Mouse (Mus musculus) Patski (cell line): Measurements from ENCODE around the gene Ralgds. TPM values are rescaled to one million over a fixed set of nuclear protein-coding genes. Genes with fewer than 3 reads are reported as not detected.
A peak's percentile ranks its signal among the peaks of the same experiment; 100 is the strongest.

Source experiments
- ATAC-seq: fragments of 100-300 bp; one replicate; pipeline ENCODE4 v1.8.0; 2021
- CTCF ChIA-PET: fragments of 350-600 bp; sonication (Branson Sonifier 250); formaldehyde crosslinking; loops from one replicate; lab custom pipeline; 2022; ENCODE audit warnings: inconsistent platforms; lab: Charles Lee
- POLR2A ChIA-PET: fragments of 350-600 bp; sonication (Branson Sonifier 250); formaldehyde crosslinking; loops from one replicate; lab custom pipeline; 2022; ENCODE audit warnings: antibody characterized with exemption, inconsistent platforms; lab: Charles Lee
- DNase-seq: peaks from one replicate; pipeline ENCODE4 v3.0.0-alpha.2; 2011; ENCODE audit warnings: low read depth, low spot score
- H3K27me3 ChIP-seq: fragments of 371-371 bp; one replicate; pipeline ENCODE4 v1.5.1; 2021
- CTCF ChIP-seq: fragments of 100-300 bp; IDR thresholded peaks from one replicate; pipeline ENCODE4 v1.5.1; 2021
- in situ Hi-C: fragments of 300-500 bp; cut with MboI; formaldehyde crosslinking; loops from 3 replicates; pipeline ENCODE4 v1.11.1; 2018; ENCODE audit warnings: low pct_unique_long_range_greater_than_20kb, mixed read lengths
- polyA plus RNA-seq: library from polyadenylated mRNA; unstranded; gene quantifications from one replicate; pipeline ENCODE4 v1.2.3, GENCODE M21; 2021

Gene Ralgds
- polyA plus RNA-seq, 1 experiment from 2014 or later = 45.5 TPM

GRCm38 (mm10) chr2:28479208-28480204, 33.4 kb upstream of the Ralgds start:
- ATAC-seq (no peak), DNase-seq (no peak)
- CTCF ChIA-PET = interaction anchor here (1.4 kb wide), 1 partner anchor 33 kb away, joined by 3 read pairs; the partner anchor contains the start of gene Ralgds
- H3K27me3 ChIP-seq = peaks cover 3% of the 10 kb centered on the region
- in situ Hi-C loops = no loop called here
- no peak for TF ChIP-seq CTCF
- POLR2A ChIA-PET = interaction anchor here (0.6 kb wide), 1 partner anchor 173 kb away, joined by 7 read pairs; no protein-coding TSS in a partner anchor

GRCm38 (mm10) chr2:28483861-28484260, 29.1 kb upstream of the Ralgds start:
- H3K27me3 ChIP-seq = peaks cover 3% of the 10 kb centered on the region
- DNase-seq (no peak), ATAC-seq (no peak)
- TF ChIP-seq CTCF = no peak
- ChIA-PET CTCF (interaction anchor here (0.9 kb wide), 1 partner anchor 25 kb away, joined by 3 read pairs; no protein-coding TSS in a partner anchor), POLR2A (no interaction called here)
- in situ Hi-C loops = no loop called here

DNA sequence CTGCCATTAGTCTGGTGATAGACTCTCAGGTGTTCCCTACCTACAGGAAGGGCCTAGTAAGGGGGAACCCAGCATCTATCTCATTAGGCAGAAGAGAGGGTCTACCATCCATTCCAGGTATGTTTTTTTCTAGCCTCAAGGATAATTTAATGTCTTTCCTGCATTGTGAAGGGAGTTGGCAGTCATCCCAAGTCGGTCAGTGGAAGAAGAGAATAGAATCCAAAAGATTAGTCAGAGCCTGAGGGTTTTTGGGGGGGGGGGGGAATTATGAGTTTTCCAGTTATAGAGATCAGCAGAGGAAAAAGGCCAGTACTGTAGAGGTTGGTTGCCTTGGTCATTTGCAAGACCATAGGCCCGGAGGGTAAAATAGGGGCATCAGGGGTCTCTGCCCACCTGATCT, 18.4 kb upstream of the Ralgds start:
- TF ChIP-seq CTCF = no peak
- peak; percentile 34 for DNase-seq

DNA sequence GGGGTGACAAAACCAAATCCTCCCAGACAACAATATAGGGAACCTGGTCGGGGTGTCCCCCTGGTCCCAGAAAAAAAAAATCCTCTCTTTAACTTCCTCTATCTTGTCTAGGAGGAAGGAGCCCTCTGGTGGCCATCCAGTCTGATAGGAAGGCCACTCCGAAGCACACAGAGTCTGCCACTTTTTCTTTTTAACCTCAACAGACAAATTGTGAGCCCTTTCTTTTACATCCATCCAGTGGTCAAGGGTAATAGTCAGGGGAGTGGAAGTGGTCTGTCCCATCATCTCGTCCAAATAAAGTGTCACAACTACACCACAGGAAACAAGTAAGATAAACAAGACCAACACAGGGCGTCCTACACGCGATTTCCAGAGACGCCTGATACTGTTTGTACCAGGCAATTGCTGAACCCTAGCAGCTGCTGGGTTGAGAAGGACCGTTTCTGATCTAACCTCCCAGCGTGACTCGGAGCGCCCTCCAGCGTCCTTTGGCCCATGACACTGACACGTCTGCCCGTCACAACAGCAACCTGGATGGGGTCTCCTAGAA, 17.6 kb upstream of the Ralgds start:
- DNase-seq (no peak), ATAC-seq (no peak)
- TF ChIP-seq CTCF = peak; percentile 65
- H3K27me3 ChIP-seq = no peaks in the 10 kb centered on the region
- in situ Hi-C loops = no loop called here
- ChIA-PET POLR2A (no interaction called here), CTCF (interaction anchor here (1.3 kb wide), 1 partner anchor 53 kb away, joined by 3 read pairs; no protein-coding TSS in a partner anchor)

More for the DNA sequence above, 18.4 kb upstream of the Ralgds start:
- no peaks in the 10 kb centered on the region for H3K27me3 ChIP-seq
- in situ Hi-C loops = no loop called here
- ATAC-seq = no peak
- ChIA-PET POLR2A (no interaction called here), CTCF (no interaction called here)

DNA sequence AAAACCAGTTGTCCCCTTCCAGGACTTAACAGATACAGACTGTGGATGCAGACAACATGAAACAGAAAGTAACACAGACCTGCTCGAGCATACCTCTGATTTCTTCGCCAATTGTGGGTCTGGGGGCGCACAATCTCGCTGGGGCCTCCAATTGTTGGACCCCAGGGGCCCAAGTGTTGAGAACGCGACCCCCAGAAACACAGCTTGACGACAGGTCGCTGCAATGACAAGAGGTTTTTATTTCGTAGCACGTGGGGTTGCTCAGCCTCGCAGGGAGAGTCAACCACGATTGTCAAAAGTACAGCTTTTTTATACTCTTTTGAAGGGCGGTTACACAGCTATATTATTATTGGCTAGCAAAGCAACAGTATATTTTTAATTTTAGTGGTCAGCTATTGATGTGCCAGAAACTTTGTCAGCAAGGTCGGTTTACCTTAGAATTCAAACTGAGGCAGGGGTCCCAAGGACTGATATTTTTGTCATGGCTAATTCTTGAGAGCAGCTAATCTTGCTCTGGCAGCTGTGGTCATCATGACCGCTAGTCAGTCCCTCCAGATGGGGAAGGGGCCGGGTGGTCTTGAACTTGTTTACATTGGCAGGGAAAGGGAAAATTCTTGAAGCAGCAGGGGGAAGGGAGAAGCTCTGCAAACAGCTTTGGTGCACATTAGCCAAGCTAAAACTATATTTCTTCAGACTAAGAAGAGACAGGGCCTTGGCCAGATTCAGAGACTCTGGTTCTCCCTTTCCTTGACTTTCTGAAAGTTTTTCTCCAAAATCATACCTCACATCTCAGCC, 16.9 kb upstream of the Ralgds start:
- ChIA-PET CTCF (interaction anchor here (1.2 to 1.3 kb wide), 2 partner anchors 17 to 52 kb away, joined by 3 read pairs; partner anchors contain the start of gene Ralgds), POLR2A (no interaction called here)
- no peak for ATAC-seq

GRCm38 (mm10) chr2:28496671-28497070, 16.3 kb upstream of the Ralgds start, which contains the start of gene Gbgt1:
Gene Gbgt1, plus strand, starts transcription at chr2:28496891.
- ChIA-PET POLR2A (no interaction called here), CTCF (interaction anchor here (1.2 to 1.3 kb wide), 2 partner anchors 16 to 52 kb away, joined by 3 read pairs; partner anchors contain the start of gene Ralgds)
- ATAC-seq (no peak), DNase-seq (no peak)
- in situ Hi-C loops = no loop called here
- TF ChIP-seq CTCF = no peak
- H3K27me3 ChIP-seq = no peaks in the 10 kb centered on the region

More for the DNA sequence above, 16.9 kb upstream of the Ralgds start:
- no peak for TF ChIP-seq CTCF
- DNase-seq = no peak
- in situ Hi-C loops = no loop called here
- no peaks in the 10 kb centered on the region for H3K27me3 ChIP-seq

- TF ChIP-seq CTCF = no peak
- in situ Hi-C loops = no loop called here
Observed at GRCm38 (mm10) chr2:28497561-28497960, 15.4 kb upstream of the Ralgds start.

DNA sequence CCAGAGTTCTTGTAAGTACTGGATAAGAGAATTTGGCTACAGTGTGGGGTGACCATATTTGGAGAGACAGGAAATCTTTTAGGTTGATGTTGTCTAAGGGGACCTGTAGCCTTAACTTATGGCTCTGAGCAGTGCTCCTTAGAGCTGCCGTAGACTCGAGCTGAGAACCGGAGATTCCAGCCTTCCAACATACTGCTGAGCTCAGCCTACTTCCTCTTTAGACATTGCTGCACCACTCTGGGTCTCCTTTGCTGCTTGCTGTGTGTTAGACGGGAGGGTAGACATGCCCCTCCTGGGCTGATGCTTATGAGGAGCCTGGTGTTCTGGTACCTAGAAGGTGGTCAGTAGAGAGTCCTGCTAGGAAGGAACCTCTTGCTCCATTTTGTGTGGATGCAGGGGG, 14.5 kb upstream of the Ralgds start:
- in situ Hi-C loops = no loop called here
- ATAC-seq = no peak
- ChIA-PET CTCF (no interaction called here), POLR2A (no interaction called here)
- no peak for TF ChIP-seq CTCF
- DNase-seq = no peak
- no peaks in the 10 kb centered on the region for H3K27me3 ChIP-seq

More at GRCm38 (mm10) chr2:28497561-28497960, 15.4 kb upstream of the Ralgds start:
- H3K27me3 ChIP-seq = no peaks in the 10 kb centered on the region
- POLR2A ChIA-PET = no interaction called here
- ATAC-seq (no peak), DNase-seq (no peak)
- CTCF ChIA-PET = no interaction called here

GRCm38 (mm10) chr2:28502987-28503386, 9.9 kb upstream of the Ralgds start:
- ATAC-seq = no peak
- POLR2A ChIA-PET = no interaction called here
- DNase-seq = no peak
- in situ Hi-C loops = no loop called here
- no peak for TF ChIP-seq CTCF
- CTCF ChIA-PET = interaction anchor here (1.4 kb wide), 1 partner anchor 9 kb away, joined by 5 read pairs; no protein-coding TSS in a partner anchor
- H3K27me3 ChIP-seq = peaks cover 3% of the 10 kb centered on the region

GRCm38 (mm10) chr2:28504676-28505075, 8.2 kb upstream of the Ralgds start:
- TF ChIP-seq CTCF = no peak
- ATAC-seq (no peak), DNase-seq (no peak)
- POLR2A ChIA-PET = no interaction called here
- CTCF ChIA-PET = no interaction called here
- in situ Hi-C loops = no loop called here
- H3K27me3 ChIP-seq = peaks cover 12% of the 10 kb centered on the region
